Mouse (Mus musculus): ENCODE results near the gene Tspan10. TPM values are rescaled to one million over a fixed set of nuclear protein-coding genes. Genes with fewer than 3 reads are reported as not detected.

Tspan10 gene
- polyA plus RNA-seq, 1 experiment from 2014 or later = not detected

- WGBS = 6% methylated on average over 10 of the region's 10 CpGs
Observed at GRCm38 (mm10) chr11:120485251-120485650, 42.8 kb downstream of the Tspan10 start.

GRCm38 (mm10) chr11:120488516-120488915 lies 46.1 kb downstream of the Tspan10 start:
- no peaks in the 10 kb centered on the region for H3K27me3 ChIP-seq (replicated peaks)
- 72% methylated on average over 4 of the region's 4 CpGs for WGBS
- peaks cover 25% of the 10 kb centered on the region for H3K36me3 ChIP-seq
- no peak overlapping the region for H3K4me2 ChIP-seq
- H3K9me3 ChIP-seq = no peaks in the 10 kb centered on the region
- no peak overlapping the region for H3K27ac ChIP-seq
- H3K9ac ChIP-seq = no peak overlapping the region
- ATAC-seq (ENCODE audit: insufficient read depth, low FRiP score, low read depth) = no peak
- H3K4me3 ChIP-seq (replicated peaks) = no peak overlapping the region
- peaks cover 36% of the 10 kb centered on the region for H3K4me1 ChIP-seq

More at GRCm38 (mm10) chr11:120485251-120485650, 42.8 kb downstream of the Tspan10 start:
- H3K9ac ChIP-seq = peak overlapping the region; percentile 97
- peak overlapping the region; percentile 73 for H3K27ac ChIP-seq
- peak overlapping the region; percentile 100 for H3K4me3 ChIP-seq (replicated peaks)
- no peak for ATAC-seq (ENCODE audit: insufficient read depth, low FRiP score, low read depth)
- peaks cover 49% of the 10 kb centered on the region for H3K36me3 ChIP-seq
- peak overlapping the region; percentile 82 for H3K4me2 ChIP-seq
- no peaks in the 10 kb centered on the region for H3K27me3 ChIP-seq (replicated peaks)
- no peaks in the 10 kb centered on the region for H3K9me3 ChIP-seq
- H3K4me1 ChIP-seq = peaks cover 16% of the 10 kb centered on the region

DNA sequence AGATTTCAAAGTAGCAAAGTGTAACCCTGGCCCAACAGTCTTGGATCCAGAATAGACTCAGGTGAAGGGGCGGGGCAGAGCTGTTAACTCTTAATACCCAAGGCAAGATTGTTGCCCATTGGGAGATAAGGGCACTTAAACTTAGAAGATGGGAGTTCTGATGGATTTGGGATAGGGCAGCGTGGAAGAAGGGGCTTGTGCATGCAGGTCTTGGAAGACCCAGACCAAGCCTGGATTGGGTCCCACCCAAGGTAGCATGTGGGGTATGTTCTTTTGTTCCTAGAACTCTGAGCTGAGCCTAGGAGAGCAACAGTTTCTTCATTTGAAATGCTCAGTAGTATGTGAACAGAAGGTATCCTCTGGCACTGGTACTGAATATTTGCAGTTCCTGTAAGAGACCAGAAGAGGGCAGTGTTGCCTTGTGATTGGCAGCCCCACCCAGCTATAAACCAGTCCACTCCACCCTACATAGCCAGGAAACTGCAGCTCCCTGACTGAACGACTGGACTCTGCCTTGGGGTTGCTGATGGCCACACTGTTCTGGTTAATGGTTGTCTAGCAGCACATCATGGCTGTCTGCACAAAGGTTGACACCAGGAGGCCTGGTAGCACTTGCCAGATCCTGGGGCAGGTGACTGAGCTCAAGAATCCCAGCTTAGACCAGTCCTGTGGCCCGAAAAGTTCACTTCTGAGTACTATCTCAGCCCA lies 46.8 kb downstream of the Tspan10 start:
- Histone ChIP-seq H3K36me3 (peaks cover 29% of the 10 kb centered on the region), H3K4me2 (no peak overlapping the region), H3K9me3 (no peaks in the 10 kb centered on the region), H3K4me1 (peaks cover 38% of the 10 kb centered on the region), H3K9ac (no peak overlapping the region), H3K27me3 (replicated peaks) (no peaks in the 10 kb centered on the region), H3K4me3 (replicated peaks) (no peak overlapping the region), H3K27ac (peak overlapping the region; percentile 90)
- ATAC-seq (ENCODE audit: insufficient read depth, low FRiP score, low read depth) = peak; percentile 42
- WGBS = 61% methylated on average over 4 of the region's 4 CpGs

DNA sequence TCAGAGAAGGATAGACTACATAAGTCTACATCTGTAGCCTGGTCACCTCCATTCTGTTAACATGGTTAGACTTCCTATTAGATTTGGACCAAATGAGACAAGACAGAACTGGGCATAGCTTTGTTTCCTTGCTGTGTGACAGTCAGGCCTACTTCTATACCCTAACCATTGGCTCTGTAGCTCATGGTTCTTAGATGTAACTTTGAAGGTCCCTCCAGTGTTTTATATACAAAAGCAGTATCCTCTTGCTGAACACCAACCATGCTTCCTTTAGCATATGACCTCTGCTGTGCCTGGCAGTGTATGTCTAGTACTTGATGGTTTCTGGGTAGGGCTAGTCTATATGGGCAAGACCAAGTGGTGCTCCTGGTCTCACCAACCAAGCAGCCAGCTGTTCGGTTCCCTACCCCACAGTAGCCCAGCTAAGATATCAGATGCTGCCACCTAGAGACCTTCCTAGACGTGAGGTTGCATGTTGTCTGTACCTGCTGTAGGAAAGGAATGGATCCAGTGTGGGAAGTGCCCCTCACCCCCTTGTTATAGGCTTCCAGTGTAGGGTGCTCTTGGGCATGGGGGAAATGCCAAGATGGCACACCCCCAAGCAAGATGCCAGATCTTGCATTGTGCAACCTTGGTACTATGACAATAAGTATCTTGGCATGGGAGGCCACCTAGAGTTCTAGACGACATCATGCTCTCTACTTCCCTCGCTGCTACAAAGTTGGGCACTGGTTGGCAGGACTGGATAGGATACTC lies 48.0 kb downstream of the Tspan10 start:
- no peaks in the 10 kb centered on the region for H3K27me3 ChIP-seq (replicated peaks)
- H3K9me3 ChIP-seq = no peaks in the 10 kb centered on the region
- peak overlapping the region; percentile 90 for H3K27ac ChIP-seq
- WGBS = 35% methylated on average over 4 of the region's 4 CpGs
- ATAC-seq (ENCODE audit: insufficient read depth, low FRiP score, low read depth) = no peak
- peak overlapping the region; percentile 96 for H3K4me2 ChIP-seq
- peaks cover 39% of the 10 kb centered on the region for H3K4me1 ChIP-seq
- no peak overlapping the region for H3K4me3 ChIP-seq (replicated peaks)
- H3K9ac ChIP-seq = peak overlapping the region; percentile 90; the same call in 1 of the 2 replicates
- peaks cover 37% of the 10 kb centered on the region for H3K36me3 ChIP-seq

DNA sequence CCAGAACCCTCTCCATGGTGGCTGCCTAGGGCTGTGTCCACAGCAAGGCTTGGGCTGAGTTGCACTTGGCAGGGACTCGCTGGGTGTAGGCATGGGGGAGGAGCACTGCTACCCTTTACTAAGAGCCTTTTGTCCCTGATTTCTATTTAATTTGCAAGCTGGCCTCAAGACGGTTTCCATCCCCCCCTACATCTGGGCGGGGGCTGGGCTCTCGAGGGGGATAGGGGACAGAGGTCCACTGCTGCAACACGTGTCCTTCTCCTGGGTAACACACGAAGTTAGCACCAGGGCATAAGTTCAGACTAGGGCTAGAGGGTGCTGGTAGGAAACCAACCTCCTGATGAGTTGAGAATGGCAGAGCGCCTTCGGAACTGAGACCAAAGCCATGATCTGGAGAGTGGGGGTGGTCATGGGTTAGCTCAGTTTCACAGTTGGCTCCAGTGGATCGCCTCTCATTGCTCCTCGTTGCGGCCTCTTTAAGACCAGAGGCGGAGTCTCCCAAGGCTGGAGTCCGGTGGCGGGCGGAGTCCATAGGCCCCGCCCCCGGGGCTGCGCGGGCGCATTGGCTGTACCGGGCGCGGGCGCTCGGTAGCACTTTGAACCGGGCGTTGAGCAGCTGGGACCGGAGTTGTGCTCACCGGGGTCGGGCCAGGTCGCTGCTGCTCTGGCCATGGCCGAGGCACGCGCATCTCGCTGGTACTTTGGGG lies 49.0 kb downstream of the Tspan10 start, which contains the start of gene Slc25a10:
Gene Slc25a10, plus strand, starts transcription at position 524 of the 707 bp plus-strand sequence.
- WGBS = under 1% methylated on average over 35 of the region's 35 CpGs
- H3K9ac ChIP-seq = peak within 1 kb of the TSS; percentile 90
- no peaks in the 10 kb centered on the region for H3K27me3 ChIP-seq (replicated peaks)
- peaks cover 33% of the 10 kb centered on the region for H3K4me1 ChIP-seq
- peak within 1 kb of the TSS; percentile 90 for H3K27ac ChIP-seq
- H3K36me3 ChIP-seq = peaks cover 42% of the 10 kb centered on the region
- ATAC-seq (ENCODE audit: insufficient read depth, low FRiP score, low read depth) = peak; percentile 85
- H3K4me3 ChIP-seq (replicated peaks) = peak within 1 kb of the TSS; percentile 96
- no peaks in the 10 kb centered on the region for H3K9me3 ChIP-seq
- peak within 1 kb of the TSS; percentile 96 for H3K4me2 ChIP-seq

DNA sequence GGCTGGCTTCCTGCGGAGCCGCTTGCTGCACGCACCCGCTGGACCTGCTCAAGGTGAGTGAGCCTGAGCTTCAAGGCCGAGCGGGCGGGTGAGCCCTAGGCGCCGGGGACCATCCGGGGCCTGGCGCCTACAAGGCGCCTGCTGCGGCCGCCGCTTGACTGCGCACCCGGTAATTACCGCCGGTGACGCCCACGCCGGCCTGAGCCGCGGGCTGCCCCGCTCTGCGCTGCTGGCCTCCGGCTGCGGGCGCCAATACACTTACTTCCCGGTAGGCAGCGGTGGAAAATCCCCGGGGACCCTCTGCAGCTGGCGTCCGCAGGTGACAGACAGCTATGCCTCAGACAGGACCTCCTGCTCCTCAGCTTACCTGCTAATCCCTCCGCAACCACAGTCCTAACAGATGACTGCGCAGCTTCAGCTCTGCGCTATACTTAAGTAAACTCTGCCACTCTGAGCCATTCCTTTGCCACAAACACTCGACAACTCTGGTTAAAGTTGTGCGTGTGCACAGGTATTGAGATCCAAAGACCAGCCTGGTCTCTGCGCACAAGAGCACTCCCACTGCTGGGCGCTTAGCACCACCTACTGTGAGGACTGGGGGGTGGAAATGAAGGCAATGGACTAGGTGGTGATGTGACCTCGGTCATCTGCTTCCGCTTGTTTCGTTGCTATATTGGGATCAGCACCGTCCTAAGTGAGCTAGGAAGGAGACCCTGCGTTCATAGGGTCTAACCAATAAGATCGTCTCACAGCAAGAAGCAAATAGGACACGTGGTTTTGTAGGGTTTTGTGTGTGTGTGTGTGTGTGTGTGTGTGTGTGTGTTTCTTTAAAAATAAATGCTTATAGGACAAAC lies 49.8 kb downstream of the Tspan10 start:
- peak overlapping the region; percentile 90 for H3K9ac ChIP-seq
- peak overlapping the region; percentile 96 for H3K4me2 ChIP-seq
- H3K27ac ChIP-seq = peak overlapping the region; percentile 90
- ATAC-seq (ENCODE audit: insufficient read depth, low FRiP score, low read depth) = peak; percentile 15; the same call in 1 of the 2 replicates
- peaks cover 33% of the 10 kb centered on the region for H3K4me1 ChIP-seq
- WGBS = under 1% methylated on average over 48 of the region's 48 CpGs
- peak overlapping the region; percentile 96 for H3K4me3 ChIP-seq (replicated peaks)
- no peaks in the 10 kb centered on the region for H3K27me3 ChIP-seq (replicated peaks)
- peaks cover 39% of the 10 kb centered on the region for H3K36me3 ChIP-seq
- H3K9me3 ChIP-seq = no peaks in the 10 kb centered on the region

- Histone ChIP-seq H3K27ac (peak overlapping the region; percentile 90), H3K9me3 (no peaks in the 10 kb centered on the region), H3K9ac (peak overlapping the region; percentile 17; the same call in 1 of the 2 replicates), H3K4me3 (replicated peaks) (peak overlapping the region; percentile 96), H3K27me3 (replicated peaks) (no peaks in the 10 kb centered on the region), H3K36me3 (peaks cover 36% of the 10 kb centered on the region), H3K4me1 (peaks cover 33% of the 10 kb centered on the region), H3K4me2 (peak overlapping the region; percentile 96)
- WGBS = 30% methylated on average over 3 of the region's 3 CpGs
- ATAC-seq (ENCODE audit: insufficient read depth, low FRiP score, low read depth) = no peak
Observed at GRCm38 (mm10) chr11:120492878-120493203, 50.4 kb downstream of the Tspan10 start.

- WGBS = 37% methylated on average over 3 of the region's 3 CpGs
Observed at GRCm38 (mm10) chr11:120493351-120493750, 50.9 kb downstream of the Tspan10 start.

DNA sequence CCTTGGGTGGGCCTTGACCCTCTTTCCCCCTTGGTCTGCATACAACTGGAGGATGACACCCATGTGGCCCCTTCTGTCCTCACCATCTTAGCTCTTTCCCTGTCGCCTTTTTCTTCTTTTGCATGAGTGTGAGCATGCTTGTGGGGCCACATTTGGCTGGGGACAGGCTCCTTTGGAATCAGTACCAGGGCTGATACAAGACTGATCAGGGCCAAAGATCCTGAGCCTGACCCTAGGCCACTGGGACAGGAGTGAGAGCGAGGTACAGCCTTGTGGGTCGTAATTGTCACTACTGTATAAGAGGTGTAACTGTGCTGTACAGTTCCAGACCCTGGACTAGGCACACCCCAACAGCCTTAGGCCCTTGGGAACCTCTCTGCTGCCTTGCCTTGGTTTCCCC lies 51.5 kb downstream of the Tspan10 start:
- Histone ChIP-seq H3K4me3 (replicated peaks) (no peak overlapping the region), H3K27me3 (replicated peaks) (no peaks in the 10 kb centered on the region), H3K9me3 (no peaks in the 10 kb centered on the region), H3K27ac (no peak overlapping the region), H3K4me2 (peak overlapping the region; percentile 96), H3K9ac (no peak overlapping the region), H3K4me1 (peaks cover 36% of the 10 kb centered on the region), H3K36me3 (peaks cover 33% of the 10 kb centered on the region)
- WGBS = 78% methylated on average over 3 of the region's 3 CpGs
- no peak for ATAC-seq (ENCODE audit: insufficient read depth, low FRiP score, low read depth)

More at GRCm38 (mm10) chr11:120493351-120493750, 50.9 kb downstream of the Tspan10 start:
- no peak for ATAC-seq (ENCODE audit: insufficient read depth, low FRiP score, low read depth)
- Histone ChIP-seq H3K27ac (peak overlapping the region; percentile 90; the same call in 1 of the 2 replicates), H3K9ac (peak overlapping the region; percentile 17; the same call in 1 of the 2 replicates), H3K4me1 (peaks cover 33% of the 10 kb centered on the region), H3K9me3 (no peaks in the 10 kb centered on the region), H3K4me3 (replicated peaks) (peak overlapping the region; percentile 96), H3K4me2 (peak overlapping the region; percentile 96), H3K27me3 (replicated peaks) (no peaks in the 10 kb centered on the region), H3K36me3 (peaks cover 32% of the 10 kb centered on the region)
